Mouse (Mus musculus): Measurements from ENCODE around the gene Wdr20. TPM values are rescaled to one million over a fixed set of nuclear protein-coding genes. Genes with fewer than 3 reads are reported as not detected.

The Wdr20 gene
- polyA plus RNA-seq, 1 experiment, result 11.6 TPM

GRCm38 (mm10) chr12:110768562-110768961, 30.8 kb downstream of the Wdr20 start:
- no peak for TF ChIP-seq GATA1 (IDR thresholded peaks at IDR 0.05; ENCODE audit: low read length)

GRCm38 (mm10) chr12:110769660-110770297, 32.0 kb downstream of the Wdr20 start:
- no peak for TF ChIP-seq GATA1 (IDR thresholded peaks at IDR 0.05; ENCODE audit: low read length)

- TF ChIP-seq GATA1 (IDR thresholded peaks at IDR 0.05; ENCODE audit: low read length), result no peak
Observed at GRCm38 (mm10) chr12:110770479-110771247, 32.9 kb downstream of the Wdr20 start.

- no peak for TF ChIP-seq GATA1 (IDR thresholded peaks at IDR 0.05; ENCODE audit: low read length)
Observed at GRCm38 (mm10) chr12:110771961-110772360, 34.2 kb downstream of the Wdr20 start.

GRCm38 (mm10) chr12:110775628-110776426, 38.1 kb downstream of the Wdr20 start:
- no peak for TF ChIP-seq GATA1 (IDR thresholded peaks at IDR 0.05; ENCODE audit: low read length)

- TF ChIP-seq GATA1 (IDR thresholded peaks at IDR 0.05; ENCODE audit: low read length), result no peak
Observed at GRCm38 (mm10) chr12:110777853-110778252, 40.1 kb downstream of the Wdr20 start.

GRCm38 (mm10) chr12:110779296-110779695, 41.6 kb downstream of the Wdr20 start:
- no peak for TF ChIP-seq GATA1 (IDR thresholded peaks at IDR 0.05; ENCODE audit: low read length)

GRCm38 (mm10) chr12:110781181-110781580, 43.4 kb downstream of the Wdr20 start:
- no peak for TF ChIP-seq GATA1 (IDR thresholded peaks at IDR 0.05; ENCODE audit: low read length)

GRCm38 (mm10) chr12:110782278-110782677, 44.5 kb downstream of the Wdr20 start:
- TF ChIP-seq GATA1 (IDR thresholded peaks at IDR 0.05; ENCODE audit: low read length), result no peak

GRCm38 (mm10) chr12:110784211-110784610, 46.5 kb downstream of the Wdr20 start:
- no peak for TF ChIP-seq GATA1 (IDR thresholded peaks at IDR 0.05; ENCODE audit: low read length)

- TF ChIP-seq GATA1 (IDR thresholded peaks at IDR 0.05; ENCODE audit: low read length), result no peak
Observed at GRCm38 (mm10) chr12:110786243-110786642, 48.5 kb downstream of the Wdr20 start.

GRCm38 (mm10) chr12:110790580-110790979, 52.8 kb downstream of the Wdr20 start:
- no peak for TF ChIP-seq GATA1 (IDR thresholded peaks at IDR 0.05; ENCODE audit: low read length)

GRCm38 (mm10) chr12:110791026-110791425, 53.3 kb downstream of the Wdr20 start:
- no peak for TF ChIP-seq GATA1 (IDR thresholded peaks at IDR 0.05; ENCODE audit: low read length)

- no peak for TF ChIP-seq GATA1 (IDR thresholded peaks at IDR 0.05; ENCODE audit: low read length)
Observed at GRCm38 (mm10) chr12:110795035-110795434, 57.3 kb downstream of the Wdr20 start.

GRCm38 (mm10) chr12:110796748-110797147, 59.0 kb downstream of the Wdr20 start:
- TF ChIP-seq GATA1 (IDR thresholded peaks at IDR 0.05; ENCODE audit: low read length), result no peak

- no peak for TF ChIP-seq GATA1 (IDR thresholded peaks at IDR 0.05; ENCODE audit: low read length)
Observed at GRCm38 (mm10) chr12:110797202-110797601, 59.5 kb downstream of the Wdr20 start.
